Mouse (Mus musculus) kidney, postnatal 0 days (tissue): Measurements from ENCODE around the gene Tnk1. TPM values are rescaled to one million over a fixed set of nuclear protein-coding genes. Genes with fewer than 3 reads are reported as not detected.

Experiments used
- ATAC-seq: fragments of 200-750 bp; cut with Nextera tagmentation; replicated peaks from 2 replicates; pipeline ENCODE4 v1.8.0; 2017; ENCODE audit warnings: low read depth, moderate number of reproducible peaks, moderate TSS enrichment, moderate library complexity; ENCODE audit not compliant: low FRiP score
- DNase-seq: peaks from one replicate; pipeline ENCODE4 v3.0.0-alpha.2; 2016; ENCODE audit warnings: low spot score
- H3K27ac ChIP-seq: fragments of 300-500 bp; sonication (generic); 2 replicates; pipeline ENCODE4 v1.5.1; 2014; ENCODE audit warnings: mild to moderate bottlenecking
- H3K27me3 ChIP-seq: fragments of 300-500 bp; sonication (generic); 2 replicates; pipeline ENCODE4 v1.6.1; 2014; ENCODE audit warnings: low read length, mixed read lengths; ENCODE audit not compliant: insufficient read depth
- H3K36me3 ChIP-seq: fragments of 300-500 bp; sonication (generic); 2 replicates; pipeline ENCODE4 v1.6.1; 2014; ENCODE audit warnings: low read length, mixed read lengths; ENCODE audit not compliant: insufficient read depth
- H3K4me1 ChIP-seq: fragments of 300-500 bp; sonication (generic); replicated peaks from 2 replicates; pipeline ENCODE4 v1.6.1; 2014; ENCODE audit warnings: antibody characterized with exemption, low read length, mixed read lengths; ENCODE audit not compliant: insufficient read depth
- H3K4me2 ChIP-seq: fragments of 300-500 bp; sonication (generic); 2 replicates; pipeline ENCODE4 v1.6.1; 2014; ENCODE audit warnings: mild to moderate bottlenecking, low read length, moderate library complexity, mixed read lengths
- H3K4me3 ChIP-seq: fragments of 300-500 bp; sonication (generic); replicated peaks from 2 replicates; pipeline ENCODE4 v1.5.1; 2014; ENCODE audit warnings: low read depth, low read length
- H3K9ac ChIP-seq: fragments of 300-500 bp; sonication (generic); 2 replicates; pipeline ENCODE4 v1.6.1; 2014; ENCODE audit warnings: low read depth, low read length
- H3K9me3 ChIP-seq: fragments of 300-500 bp; sonication (generic); replicated peaks from 2 replicates; pipeline ENCODE4 v1.6.1; 2016; ENCODE audit warnings: low read length, inconsistent platforms, mixed read lengths
- CTCF ChIP-seq: IDR thresholded peaks from 2 replicates; pipeline ENCODE4 v1.5.1; 2016; ENCODE audit warnings: antibody characterized with exemption, low read depth, mild to moderate bottlenecking, moderate library complexity
- WGBS: fragments of 180-500 bp; shearing (Covaris S2); extraction: QIAGEN DNeasy Blood & Tissue Kit; methylation state at CpG from one replicate; pipeline ENCODE4 v1.1.7; 2014; 5-methylcytosine and 5-hydroxymethylcytosine counted together
- polyA plus RNA-seq: library from polyadenylated mRNA; unstranded; fragments of >200 nt; fragmentation: Nextera tagmentation; extraction: Ambion mirVana; gene quantifications from 2 replicates; pipeline ENCODE4 v1.2.1, GENCODE M21; 2015

Tnk1 gene
- polyA plus RNA-seq, 1 experiment from 2014 or later = 6.3 TPM

GRCm38 (mm10) chr11:69855347-69855746, 3.2 kb downstream of the Tnk1 start:
- Histone ChIP-seq H3K36me3 (peaks cover 19% of the 10 kb centered on the region), H3K27me3 (no peaks in the 10 kb centered on the region), H3K4me2 (peak overlapping the region; percentile 1; the same call in 1 of the 2 replicates), H3K9me3 (no peaks in the 10 kb centered on the region), H3K4me1 (no peaks in the 10 kb centered on the region), H3K27ac (no peak overlapping the region), H3K9ac (no peak overlapping the region), H3K4me3 (no peak overlapping the region)
- WGBS = 24% methylated on average over 16 of the region's 16 CpGs
- DNase-seq (peak; percentile 63), ATAC-seq (peak; percentile 60; the same call in 1 of the 2 replicates)
- TF ChIP-seq CTCF = peak; percentile 64

- Histone ChIP-seq H3K36me3 (peaks cover 21% of the 10 kb centered on the region), H3K4me2 (no peak overlapping the region), H3K9me3 (no peaks in the 10 kb centered on the region), H3K4me1 (no peaks in the 10 kb centered on the region), H3K9ac (no peak overlapping the region), H3K27me3 (no peaks in the 10 kb centered on the region), H3K27ac (no peak overlapping the region), H3K4me3 (no peak overlapping the region)
- ATAC-seq (no peak), DNase-seq (no peak)
- no peak for TF ChIP-seq CTCF
- 76% methylated on average over 10 of the region's 10 CpGs for WGBS
Measured at GRCm38 (mm10) chr11:69854680-69855079, 3.9 kb downstream of the Tnk1 start.

GRCm38 (mm10) chr11:69853994-69854393, 4.5 kb downstream of the Tnk1 start:
- Histone ChIP-seq H3K27ac (no peak overlapping the region), H3K9ac (no peak overlapping the region), H3K4me3 (no peak overlapping the region), H3K9me3 (no peaks in the 10 kb centered on the region), H3K27me3 (no peaks in the 10 kb centered on the region), H3K4me1 (no peaks in the 10 kb centered on the region), H3K4me2 (no peak overlapping the region), H3K36me3 (peaks cover 27% of the 10 kb centered on the region)
- no peak for DNase-seq
- ATAC-seq = no peak
- WGBS = 61% methylated on average over 7 of the region's 7 CpGs
- no peak for TF ChIP-seq CTCF

GRCm38 (mm10) chr11:69850754-69851153, 7.8 kb downstream of the Tnk1 start:
- H3K27ac ChIP-seq = no peak overlapping the region
- no peak for TF ChIP-seq CTCF
- ATAC-seq = no peak

GRCm38 (mm10) chr11:69849884-69850283, 8.6 kb downstream of the Tnk1 start:
- H3K4me3 ChIP-seq = no peak overlapping the region
- H3K4me1 ChIP-seq = peaks cover 9% of the 10 kb centered on the region; the same call in 1 of the 2 replicates
- H3K9me3 ChIP-seq = no peaks in the 10 kb centered on the region
- no peak overlapping the region for H3K4me2 ChIP-seq
- H3K36me3 ChIP-seq = peaks cover 30% of the 10 kb centered on the region
- no peak overlapping the region for H3K9ac ChIP-seq
- ATAC-seq = no peak
- DNase-seq = no peak
- H3K27ac ChIP-seq = no peak overlapping the region
- 95% methylated on average over 15 of the region's 15 CpGs for WGBS
- H3K27me3 ChIP-seq = no peaks in the 10 kb centered on the region
- no peak for TF ChIP-seq CTCF

More at GRCm38 (mm10) chr11:69850754-69851153, 7.8 kb downstream of the Tnk1 start:
- H3K4me3 ChIP-seq = no peak overlapping the region
- H3K4me2 ChIP-seq = no peak overlapping the region
- no peak for DNase-seq
- H3K36me3 ChIP-seq = peaks cover 30% of the 10 kb centered on the region
- H3K9ac ChIP-seq = no peak overlapping the region
- H3K27me3 ChIP-seq = no peaks in the 10 kb centered on the region
- peaks cover 4% of the 10 kb centered on the region; the same call in 1 of the 2 replicates for H3K4me1 ChIP-seq
- H3K9me3 ChIP-seq = no peaks in the 10 kb centered on the region
- 67% methylated on average over 8 of the region's 8 CpGs for WGBS

- DNase-seq (no peak), ATAC-seq (no peak)
- WGBS = 92% methylated on average over 9 of the region's 9 CpGs
- Histone ChIP-seq H3K36me3 (peaks cover 30% of the 10 kb centered on the region), H3K4me2 (no peak overlapping the region), H3K9me3 (no peaks in the 10 kb centered on the region), H3K9ac (no peak overlapping the region), H3K4me3 (no peak overlapping the region), H3K27me3 (no peaks in the 10 kb centered on the region), H3K27ac (no peak overlapping the region), H3K4me1 (peaks cover 9% of the 10 kb centered on the region; the same call in 1 of the 2 replicates)
- TF ChIP-seq CTCF = no peak
Measured at GRCm38 (mm10) chr11:69849128-69849527, 9.4 kb downstream of the Tnk1 start.

- Histone ChIP-seq H3K27ac (no peak overlapping the region), H3K4me1 (peaks cover 9% of the 10 kb centered on the region; the same call in 1 of the 2 replicates), H3K9ac (no peak overlapping the region), H3K9me3 (no peaks in the 10 kb centered on the region), H3K4me2 (no peak overlapping the region), H3K36me3 (peaks cover 30% of the 10 kb centered on the region), H3K27me3 (no peaks in the 10 kb centered on the region), H3K4me3 (no peak overlapping the region)
- ATAC-seq (no peak), DNase-seq (no peak)
- TF ChIP-seq CTCF = no peak
- 95% methylated on average over 6 of the region's 6 CpGs for WGBS
Measured at GRCm38 (mm10) chr11:69848021-69848420, 10.5 kb downstream of the Tnk1 start.
